Mouse (Mus musculus) hindbrain, embryonic 14.5 days (tissue): ENCODE results near the gene Psd. TPM values are rescaled to one million over a fixed set of nuclear protein-coding genes. Genes with fewer than 3 reads are reported as not detected.

Experiments
- ATAC-seq: fragments of 200-750 bp; cut with Nextera tagmentation; 2 replicates; pipeline ENCODE4 v1.8.0; 2017; ENCODE audit warnings: moderate number of reproducible peaks, mild to moderate bottlenecking, moderate TSS enrichment, moderate library complexity; ENCODE audit not compliant: low FRiP score
- DNase-seq: peaks from one replicate; pipeline ENCODE4 v3.0.0-alpha.2; 2015; ENCODE audit warnings: low spot score
- H3K27ac ChIP-seq: fragments of 300-500 bp; sonication (generic); 2 replicates; pipeline ENCODE4 v1.5.1; 2014; ENCODE audit warnings: mild to moderate bottlenecking, moderate library complexity
- H3K27me3 ChIP-seq: fragments of 300-500 bp; sonication (generic); 2 replicates; pipeline ENCODE4 v1.6.1; 2014; ENCODE audit warnings: mild to moderate bottlenecking, low read length, mixed read lengths; ENCODE audit not compliant: control insufficient read depth, insufficient read depth
- H3K36me3 ChIP-seq: fragments of 300-500 bp; sonication (generic); replicated peaks from 2 replicates; pipeline ENCODE4 v1.6.1; 2014; ENCODE audit not compliant: control insufficient read depth, insufficient read depth
- H3K4me1 ChIP-seq: fragments of 300-500 bp; sonication (generic); replicated peaks from 2 replicates; pipeline ENCODE4 v1.6.1; 2014; ENCODE audit warnings: antibody characterized with exemption, low read length, mixed read lengths; ENCODE audit not compliant: control insufficient read depth, insufficient read depth
- H3K4me2 ChIP-seq: fragments of 300-500 bp; sonication (generic); replicated peaks from 2 replicates; pipeline ENCODE4 v1.6.1; 2014; ENCODE audit warnings: mild to moderate bottlenecking, moderate library complexity
- H3K4me3 ChIP-seq: fragments of 300-500 bp; sonication (generic); replicated peaks from 2 replicates; pipeline ENCODE4 v1.5.1; 2014; ENCODE audit warnings: mild to moderate bottlenecking, low read length
- H3K9ac ChIP-seq: fragments of 300-500 bp; sonication (generic); 2 replicates; pipeline ENCODE4 v1.6.1; 2014
- H3K9me3 ChIP-seq: fragments of 300-500 bp; sonication (generic); 2 replicates; pipeline ENCODE4 v1.6.1; 2016; ENCODE audit warnings: low read length; ENCODE audit not compliant: control insufficient read depth
- WGBS: fragments of 180-500 bp; shearing (Covaris S2); extraction: QIAGEN DNeasy Blood & Tissue Kit; methylation state at CpG from one replicate; pipeline ENCODE4 v1.1.7; 2014; 5-methylcytosine and 5-hydroxymethylcytosine counted together
- polyA plus RNA-seq: library from polyadenylated mRNA; unstranded; fragments of >200 nt; fragmentation: Nextera tagmentation; extraction: Ambion mirVana; gene quantifications from 2 replicates; pipeline ENCODE4 v1.2.1, GENCODE M21; 2014

The Psd gene
- polyA plus RNA-seq, 1 experiment from 2014 or later: 131 TPM

DNA sequence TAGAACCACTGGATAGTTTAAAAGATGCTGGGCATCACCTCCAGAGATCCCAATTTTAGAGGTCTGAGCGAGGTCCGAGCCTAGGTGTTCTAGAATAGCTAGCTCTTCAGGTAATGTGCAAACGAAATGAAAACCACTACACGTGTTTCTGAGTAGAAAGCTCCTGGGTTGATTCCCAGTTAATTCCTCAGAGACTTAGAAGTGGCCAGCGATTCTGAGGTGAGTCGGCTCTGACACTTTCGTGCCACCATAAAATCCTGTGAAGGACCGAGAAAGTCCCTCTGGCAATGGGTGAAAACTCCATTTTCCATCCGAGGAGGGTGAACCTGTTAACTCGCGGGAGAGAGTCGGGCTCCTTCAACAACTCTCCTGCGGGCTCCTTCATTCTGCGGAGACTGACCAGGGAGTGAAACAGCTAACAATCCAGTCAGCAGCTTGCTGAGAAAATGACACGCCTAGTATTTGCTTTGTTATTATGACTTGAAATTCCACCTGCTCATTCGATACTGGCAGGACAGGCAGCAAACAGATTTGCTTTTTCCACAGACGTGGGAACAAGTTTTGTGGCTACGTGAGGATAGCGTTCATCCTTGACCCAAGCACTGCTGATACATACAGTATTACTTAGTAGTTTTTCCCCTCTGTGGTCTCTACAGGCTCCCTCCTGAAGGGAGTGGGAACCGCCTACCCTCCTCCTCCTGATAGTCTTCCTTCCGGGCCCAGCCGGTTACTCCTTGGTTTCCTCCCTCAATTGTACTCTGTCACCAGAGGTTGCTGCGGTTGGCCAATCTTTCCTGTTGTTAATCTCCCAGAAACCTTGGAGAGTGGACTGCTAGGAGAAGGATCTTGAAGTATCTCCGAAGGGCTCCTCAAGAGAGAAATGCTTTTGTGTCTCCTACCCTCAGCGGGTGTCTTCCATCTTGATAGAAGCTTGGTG is 30.7 kb upstream of the Psd start:
- ATAC-seq (no peak), DNase-seq (no peak)
- 19% methylated on average over 25 of the region's 25 CpGs for WGBS
- peak overlapping the region; percentile 74 for H3K9ac ChIP-seq
- no peaks in the 10 kb centered on the region for H3K9me3 ChIP-seq
- no peaks in the 10 kb centered on the region; the same call in 1 of the 2 replicates for H3K27me3 ChIP-seq
- H3K27ac ChIP-seq: no peak overlapping the region
- H3K4me1 ChIP-seq: 0 out of 2 replicates have a peak, but pooled peaks cover 4% of the 10 kb centered on the region
- H3K4me3 ChIP-seq: peak overlapping the region; percentile 48
- no peaks in the 10 kb centered on the region for H3K36me3 ChIP-seq
- peak overlapping the region; percentile 82 for H3K4me2 ChIP-seq

DNA sequence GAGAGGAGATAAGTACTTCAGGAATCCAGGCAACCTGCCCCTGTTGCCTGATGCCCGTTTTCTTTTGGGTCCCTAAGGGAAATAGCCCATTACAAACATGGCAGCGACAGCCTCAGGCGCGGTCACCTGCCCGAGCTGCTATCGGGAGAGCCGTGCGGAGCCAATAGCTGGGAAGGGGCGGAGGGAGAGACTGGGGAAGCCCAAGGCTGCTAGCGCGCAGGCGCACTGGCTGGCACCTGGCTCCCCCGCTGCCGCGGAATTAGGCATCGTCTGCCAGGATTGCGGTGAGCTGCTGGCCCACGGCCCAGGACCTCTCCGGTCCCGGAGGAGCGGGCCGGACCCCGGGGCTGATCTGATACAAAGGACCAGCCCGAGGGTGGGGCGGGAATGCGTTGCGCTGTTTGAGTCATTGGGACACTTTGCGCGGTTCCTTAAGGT is 29.8 kb upstream of the Psd start:
- DNase-seq: peak; percentile 89
- H3K27ac ChIP-seq: 0 out of 2 replicates have a peak overlapping the region, but pooled peaks have one; percentile 22
- WGBS: under 1% methylated on average over 29 of the region's 29 CpGs

DNA sequence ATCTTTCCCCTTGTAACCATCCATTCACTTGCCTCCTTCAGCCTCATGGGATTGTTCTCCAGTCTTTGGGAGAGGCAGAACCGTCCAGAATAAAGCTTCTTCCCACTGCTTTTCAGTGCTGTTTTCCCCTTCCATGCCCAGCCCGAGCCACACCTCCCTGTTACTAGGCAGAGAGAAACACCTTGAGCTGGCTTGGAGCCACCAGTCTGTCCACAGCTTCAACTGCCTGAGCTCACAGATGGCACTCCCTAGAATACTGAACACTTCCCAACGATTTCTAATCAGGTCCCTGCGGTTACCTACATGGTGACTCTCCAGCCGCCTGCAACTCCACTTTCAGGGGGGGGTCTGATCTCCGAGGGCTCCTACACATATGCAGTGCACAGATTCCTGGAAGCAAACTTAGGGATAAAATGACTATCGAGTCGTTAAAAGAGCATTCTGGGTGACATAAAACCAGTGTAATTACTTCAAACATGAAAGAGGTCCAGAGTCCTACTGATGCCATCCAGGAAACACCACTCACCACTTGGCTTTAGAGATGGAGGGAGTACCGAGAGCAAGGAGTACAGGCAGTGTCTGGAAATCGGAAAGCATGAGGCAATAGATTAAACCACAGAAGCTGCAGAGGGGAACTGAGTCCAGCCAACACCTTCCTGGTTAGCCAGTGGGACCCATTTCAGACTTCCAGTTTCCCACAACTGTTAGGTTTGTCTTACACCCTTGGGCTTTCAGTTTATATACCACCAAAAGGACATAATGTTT is 23.4 kb upstream of the Psd start, which contains the start of gene 2310034G01Rik:
2310034G01Rik (minus strand) TSS at position 135 of the 765 bp plus-strand sequence.
- H3K36me3 ChIP-seq: no peaks in the 10 kb centered on the region
- H3K9ac ChIP-seq: peak within 1 kb of the TSS; percentile 87
- peaks cover 7% of the 10 kb centered on the region; the same call in 1 of the 2 replicates for H3K4me1 ChIP-seq
- H3K4me2 ChIP-seq: peak within 1 kb of the TSS; percentile 83
- no peak for ATAC-seq
- peak within 1 kb of the TSS; percentile 63 for H3K4me3 ChIP-seq
- peak within 1 kb of the TSS; percentile 94 for H3K27ac ChIP-seq
- H3K27me3 ChIP-seq: peaks cover 5% of the 10 kb centered on the region; the same call in 1 of the 2 replicates
- WGBS: 63% methylated on average over 10 of the region's 10 CpGs
- no peaks in the 10 kb centered on the region for H3K9me3 ChIP-seq
- no peak for DNase-seq

More for the DNA sequence above, 29.8 kb upstream of the Psd start:
- Histone ChIP-seq H3K9ac (peak overlapping the region; percentile 74), H3K4me1 (0 out of 2 replicates have a peak, but pooled peaks cover 4% of the 10 kb centered on the region), H3K27me3 (no peaks in the 10 kb centered on the region; the same call in 1 of the 2 replicates), H3K4me3 (peak overlapping the region; percentile 48), H3K9me3 (no peaks in the 10 kb centered on the region), H3K4me2 (peak overlapping the region; percentile 82), H3K36me3 (no peaks in the 10 kb centered on the region)
- ATAC-seq: peak; percentile 91

DNA sequence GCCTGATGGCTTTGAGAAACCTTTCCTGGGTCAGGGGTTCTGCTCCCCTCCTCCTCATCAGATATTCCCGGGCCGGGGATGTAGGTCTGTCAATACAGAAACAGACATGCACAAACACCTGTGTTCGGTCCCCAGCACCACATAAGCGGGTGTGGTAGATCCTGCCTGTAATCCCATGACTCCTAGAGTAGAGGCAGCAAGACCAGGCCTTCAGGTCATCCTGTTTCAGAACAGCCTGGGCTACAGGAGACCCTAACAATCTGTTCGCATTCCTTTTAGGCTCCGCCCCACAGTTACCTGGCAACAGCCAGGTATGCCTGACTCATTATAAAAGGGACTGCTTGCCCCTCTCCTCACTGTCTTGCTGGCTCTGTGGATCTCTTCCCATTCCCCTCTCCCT is 22.6 kb upstream of the Psd start:
- peak; percentile 3; the same call in 1 of the 2 replicates for ATAC-seq
- Histone ChIP-seq H3K4me1 (peaks cover 7% of the 10 kb centered on the region; the same call in 1 of the 2 replicates), H3K9ac (peak overlapping the region; percentile 87), H3K4me2 (peak overlapping the region; percentile 83), H3K27ac (no peak overlapping the region; the same call in 1 of the 2 replicates), H3K9me3 (no peaks in the 10 kb centered on the region), H3K36me3 (no peaks in the 10 kb centered on the region), H3K4me3 (peak overlapping the region; percentile 63), H3K27me3 (peaks cover 5% of the 10 kb centered on the region; the same call in 1 of the 2 replicates)
- 29% methylated on average over 6 of the region's 6 CpGs for WGBS
- no peak for DNase-seq

DNA sequence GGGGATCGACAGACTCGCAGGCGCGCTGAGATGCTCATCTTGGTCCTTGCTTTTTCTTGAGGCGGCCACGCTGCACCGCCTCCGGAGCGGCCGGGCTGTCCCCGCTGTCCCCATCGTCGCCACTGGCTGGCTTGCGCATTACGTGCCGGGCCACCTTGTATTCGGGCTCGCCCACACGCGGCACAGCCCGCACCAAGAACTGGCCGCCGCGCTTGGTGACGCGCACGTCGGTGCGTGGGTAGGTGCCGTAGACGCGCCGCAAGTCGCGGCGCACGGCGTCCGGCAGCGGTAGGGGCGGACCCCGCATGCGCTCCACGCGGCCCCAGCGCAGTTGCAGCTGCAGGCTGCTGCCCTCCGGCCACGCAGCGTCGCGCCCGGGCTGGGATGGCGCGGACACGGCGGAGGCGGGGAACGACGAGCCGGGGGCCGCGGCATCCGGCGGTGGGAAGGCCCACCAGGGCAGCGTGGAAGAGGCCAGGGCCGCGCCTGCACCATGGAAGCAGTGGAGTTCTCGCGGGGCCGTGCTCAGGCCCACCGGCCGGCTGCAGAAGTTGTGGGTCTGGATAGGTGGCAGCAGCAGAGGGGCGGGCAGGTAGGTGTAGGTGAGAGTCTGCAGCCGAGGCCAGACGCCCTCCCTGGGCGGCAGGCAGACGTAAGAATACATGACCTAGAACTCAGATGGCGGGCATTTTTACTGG is 22.0 kb upstream of the Psd start:
- DNase-seq (peak; percentile 86), ATAC-seq (peak; percentile 95)
- H3K4me1 ChIP-seq: peaks cover 7% of the 10 kb centered on the region; the same call in 1 of the 2 replicates
- no peaks in the 10 kb centered on the region for H3K36me3 ChIP-seq
- peaks cover 5% of the 10 kb centered on the region; the same call in 1 of the 2 replicates for H3K27me3 ChIP-seq
- H3K4me3 ChIP-seq: peak overlapping the region; percentile 63
- peak overlapping the region; percentile 94 for H3K27ac ChIP-seq
- under 1% methylated on average over 76 of the region's 78 CpGs for WGBS
- H3K4me2 ChIP-seq: peak overlapping the region; percentile 83
- H3K9ac ChIP-seq: peak overlapping the region; percentile 87
- H3K9me3 ChIP-seq: no peaks in the 10 kb centered on the region

DNA sequence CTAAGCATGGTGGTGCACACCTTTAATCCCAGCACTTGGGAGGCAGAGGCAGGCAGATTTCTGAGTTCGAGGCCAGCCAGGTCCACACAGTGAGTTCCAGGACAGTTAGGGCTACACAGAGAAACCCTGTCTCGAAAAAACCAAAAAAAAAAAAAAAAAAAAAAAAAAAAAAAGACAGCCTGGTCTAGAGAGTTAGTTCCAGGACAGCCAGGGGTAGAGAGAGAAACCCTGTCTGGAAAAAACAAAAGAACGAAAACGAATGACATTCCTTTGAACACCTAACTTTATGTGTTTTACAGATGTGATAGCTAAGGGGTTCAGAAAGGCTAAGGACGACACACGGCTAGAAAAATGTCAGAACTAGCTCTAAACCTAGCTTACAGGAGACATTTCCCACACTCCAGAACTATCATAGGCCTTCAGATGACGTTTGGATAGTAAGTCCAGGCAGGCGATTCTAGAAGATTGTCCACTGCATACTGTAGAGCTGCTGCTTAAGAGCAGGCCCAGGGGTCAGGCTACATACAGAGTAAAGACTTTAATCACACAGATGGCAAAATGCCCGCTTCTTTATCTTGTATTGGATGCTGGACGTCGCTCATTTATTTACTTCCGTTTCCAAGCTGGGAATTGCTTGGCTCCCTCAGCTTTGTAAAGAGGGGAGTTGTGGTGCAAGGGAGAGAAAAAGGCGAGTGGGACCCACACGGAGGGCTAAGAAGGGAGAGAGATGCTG is 21.1 kb upstream of the Psd start:
- peak overlapping the region; percentile 87 for H3K9ac ChIP-seq
- peak overlapping the region; percentile 94 for H3K27ac ChIP-seq
- peak overlapping the region; percentile 63 for H3K4me3 ChIP-seq
- DNase-seq (peak; percentile 53), ATAC-seq (no peak)
- H3K36me3 ChIP-seq: no peaks in the 10 kb centered on the region
- H3K4me2 ChIP-seq: peak overlapping the region; percentile 83
- H3K9me3 ChIP-seq: no peaks in the 10 kb centered on the region
- peaks cover 5% of the 10 kb centered on the region; the same call in 1 of the 2 replicates for H3K27me3 ChIP-seq
- 30% methylated on average over 14 of the region's 14 CpGs for WGBS
- peaks cover 7% of the 10 kb centered on the region; the same call in 1 of the 2 replicates for H3K4me1 ChIP-seq

DNA sequence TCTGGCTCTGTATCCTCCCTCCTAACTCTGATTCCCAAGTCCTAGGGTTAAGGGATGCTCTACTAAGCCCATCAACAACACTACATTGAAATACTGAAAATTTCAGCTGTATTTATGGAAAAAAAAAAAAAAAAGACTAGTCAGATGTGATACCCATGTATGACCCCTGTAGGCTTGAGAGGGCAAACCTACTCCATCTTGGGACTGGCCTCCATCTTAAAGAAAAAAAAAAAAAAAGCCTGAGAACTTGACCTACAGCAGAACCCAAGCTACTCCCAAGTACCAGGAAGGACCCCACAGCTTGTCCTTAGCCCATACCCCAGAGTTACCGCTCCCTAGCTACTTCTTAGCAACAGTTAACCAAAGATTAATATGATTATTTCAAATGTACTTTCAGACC is 20.2 kb upstream of the Psd start:
- no peaks in the 10 kb centered on the region for H3K9me3 ChIP-seq
- no peak for ATAC-seq
- peaks cover 5% of the 10 kb centered on the region; the same call in 1 of the 2 replicates for H3K27me3 ChIP-seq

More for the DNA sequence above, 20.2 kb upstream of the Psd start:
- H3K9ac ChIP-seq: no peak overlapping the region
- no peak overlapping the region for H3K4me3 ChIP-seq
- no peak for DNase-seq
- H3K4me2 ChIP-seq: no peak overlapping the region
- 92% methylated on average over 1 of the region's 1 CpGs for WGBS
- peaks cover 7% of the 10 kb centered on the region; the same call in 1 of the 2 replicates for H3K4me1 ChIP-seq
- H3K27ac ChIP-seq: no peak overlapping the region
- no peaks in the 10 kb centered on the region for H3K36me3 ChIP-seq
